Mouse (Mus musculus) heart, adult 2 months (tissue): ENCODE measurements around the gene Med27. TPM values are rescaled to one million over a fixed set of nuclear protein-coding genes. Genes with fewer than 3 reads are reported as not detected.
"Not testable (repeated sequence)": the region's sequence is repeated elsewhere in the genome, so short reads cannot be mapped to it uniquely, and the experiment has no call there.

Source experiments
- DNase-seq, 2 experiments: peaks; one replicate each; pipeline ENCODE4 v3.0.0; 2021
- H3K27ac ChIP-seq: fragments of 200-600 bp; 2 replicates; pipeline ENCODE4 v1.8.1; 2022
- H3K27me3 ChIP-seq: fragments of 200-500 bp; 2 replicates; pipeline ENCODE4 v1.6.1; 2012; ENCODE audit warnings: mild to moderate bottlenecking, low read length, inconsistent platforms, mixed read lengths; ENCODE audit not compliant: control insufficient read depth, insufficient read depth
- H3K36me3 ChIP-seq: fragments of 200-500 bp; 2 replicates; pipeline ENCODE4 v1.6.1; 2012; ENCODE audit warnings: low read length, inconsistent platforms; ENCODE audit not compliant: control insufficient read depth, insufficient read depth
- H3K4me1 ChIP-seq: fragments of 200-500 bp; 2 replicates; pipeline ENCODE4 v1.6.1; 2011; ENCODE audit warnings: low read length; ENCODE audit not compliant: control insufficient read depth, insufficient read depth
- H3K4me3 ChIP-seq: fragments of 200-600 bp; 2 replicates; pipeline ENCODE4 v1.8.1; 2022
- H3K79me2 ChIP-seq: fragments of 200-500 bp; replicated peaks from 2 replicates; pipeline ENCODE4 v1.6.1; 2012; ENCODE audit warnings: mild to moderate bottlenecking, inconsistent platforms, low read length, moderate library complexity, mixed read lengths; ENCODE audit not compliant: control insufficient read depth, insufficient read depth
- H3K9ac ChIP-seq: fragments of 200-500 bp; 2 replicates; pipeline ENCODE4 v1.6.1; 2012; ENCODE audit warnings: low read depth, mild to moderate bottlenecking, control low read depth, inconsistent platforms, low read length, mixed read lengths
- CTCF ChIP-seq: fragments of 200-600 bp; IDR thresholded peaks from 2 replicates; pipeline ENCODE4 v1.8.1; 2022; ENCODE audit warnings: antibody characterized with exemption, mild to moderate bottlenecking, moderate library complexity
- EP300 ChIP-seq: fragments of 200-500 bp; IDR thresholded peaks from 2 replicates; pipeline ENCODE4 v1.6.1; 2011; ENCODE audit warnings: low read depth, low read length, control low read depth; ENCODE audit not compliant: insufficient read depth
- POLR2A ChIP-seq: fragments of 200-500 bp; IDR thresholded peaks from 2 replicates; pipeline ENCODE4 v1.6.1; 2011; ENCODE audit warnings: mild to moderate bottlenecking, low read depth, low read length, control low read depth; ENCODE audit not compliant: insufficient read depth
- WGBS: fragments of 180-500 bp; shearing (Covaris S2); methylation state at CpG from one replicate; pipeline ENCODE4 v1.1.7; 2018; 5-methylcytosine and 5-hydroxymethylcytosine counted together
- intact Hi-C: fragments of 180-260 bp; cut with DNase I; formaldehyde crosslinking; loops from one replicate; pipeline ENCODE4 v1.15.1; 2025
- polyA plus RNA-seq: library from polyadenylated mRNA; depleted of rRNA; stranded (reverse); fragments of >200 nt; gene quantifications from 2 replicates; pipeline ENCODE4 v1.2.3, GENCODE M21; 2012
- total RNA-seq, 2 experiments: library from RNA; stranded (reverse); gene quantifications; 2 replicates each; pipeline ENCODE4 v1.2.3; 2021

Gene Med27
- total and polyA plus RNA-seq, 3 experiments: 15.3 to 24.0 (median 17.2) TPM

- Histone ChIP-seq H3K4me3 (no peak overlapping the region), H3K4me1 (no peaks in the 10 kb centered on the region), H3K27ac (no peak overlapping the region), H3K27me3 (no peaks in the 10 kb centered on the region), H3K79me2 (no peaks in the 10 kb centered on the region), H3K9ac (no peak overlapping the region), H3K36me3 (no peaks in the 10 kb centered on the region)
- TF ChIP-seq POLR2A (no peak), EP300 (no peak), CTCF (no peak)
- 38% methylated on average over 4 of the region's 4 CpGs for WGBS
- intact Hi-C loops: no loop called here
- DNase-seq: no peak
These were observed 178.7 kb downstream of the Med27 start for GRCm38 (mm10) chr2:29525273-29525805.

DNA sequence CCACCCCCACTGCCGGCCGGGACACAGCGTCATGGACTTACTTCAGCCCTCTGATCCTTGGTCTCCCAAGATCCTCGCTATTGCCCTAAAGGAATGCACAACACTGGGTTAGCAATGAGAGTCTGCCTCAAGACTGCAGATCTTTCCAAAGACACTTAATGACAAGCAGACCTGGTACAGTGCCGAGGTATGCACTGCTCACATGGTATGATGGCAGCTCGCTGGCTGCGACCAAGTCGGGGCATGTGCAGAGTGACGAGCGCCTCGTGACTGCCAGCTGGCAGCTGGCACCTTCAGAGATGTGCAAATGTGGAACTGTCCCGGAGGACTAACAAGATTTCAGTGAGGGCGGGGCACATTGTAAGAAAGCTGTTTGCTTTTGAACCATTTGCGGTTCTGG lies 179.6 kb downstream of the Med27 start:
- peak; percentile 63 to 82 for DNase-seq
- TF ChIP-seq EP300 (peak; percentile 84; the same call in 1 of the 2 replicates), POLR2A (no peak)
- H3K4me3 ChIP-seq: no peak overlapping the region
- WGBS: 57% methylated on average over 14 of the region's 14 CpGs
- H3K27me3 ChIP-seq: no peaks in the 10 kb centered on the region
- H3K9ac ChIP-seq: no peak overlapping the region
- H3K4me1 ChIP-seq: no peaks in the 10 kb centered on the region
- intact Hi-C loops: no loop called here
- no peaks in the 10 kb centered on the region for H3K36me3 ChIP-seq
- no peaks in the 10 kb centered on the region for H3K79me2 ChIP-seq
- H3K27ac ChIP-seq: 0 out of 2 replicates have a peak overlapping the region, but pooled peaks have one; percentile 26

GRCm38 (mm10) chr2:29527480-29527879 lies 180.9 kb downstream of the Med27 start:
- DNase-seq, H3K27ac ChIP-seq, intact Hi-C loops, H3K79me2 ChIP-seq, H3K4me3 ChIP-seq, H3K9ac ChIP-seq, H3K36me3 ChIP-seq, H3K4me1 ChIP-seq, H3K27me3 ChIP-seq: not testable (repeated sequence)
- 78% methylated on average over 7 of the region's 9 CpGs for WGBS

- Histone ChIP-seq H3K4me3 (no peak overlapping the region), H3K9ac (no peak overlapping the region), H3K27ac (no peak overlapping the region), H3K36me3 (no peaks in the 10 kb centered on the region), H3K27me3 (no peaks in the 10 kb centered on the region), H3K79me2 (no peaks in the 10 kb centered on the region), H3K4me1 (no peaks in the 10 kb centered on the region)
- no peak for DNase-seq
- intact Hi-C loops: no loop called here
- 81% methylated on average over 5 of the region's 5 CpGs for WGBS
- no peak for TF ChIP-seq POLR2A
These were observed 182.2 kb downstream of the Med27 start for GRCm38 (mm10) chr2:29528811-29529210.

DNA sequence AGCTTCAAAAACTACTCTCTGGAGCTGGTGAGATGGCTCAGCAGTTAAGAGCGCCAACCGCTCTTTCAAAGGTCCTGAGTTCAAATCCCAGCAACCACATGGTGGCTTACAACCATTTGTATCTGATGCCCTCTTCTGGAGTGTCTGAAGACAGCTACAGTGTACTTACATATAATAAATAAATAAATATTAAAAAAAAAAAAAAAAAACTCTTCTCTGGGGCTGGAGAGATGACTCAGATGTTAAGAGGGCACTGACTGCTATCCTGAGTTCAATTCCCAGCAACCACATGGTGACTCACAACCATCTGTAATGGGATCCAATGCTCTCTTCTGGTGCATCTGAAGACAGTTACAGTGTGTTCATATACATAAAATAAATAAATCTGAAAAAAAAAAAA lies 183.2 kb downstream of the Med27 start:
- H3K36me3 ChIP-seq, H3K9ac ChIP-seq, H3K4me3 ChIP-seq, H3K27me3 ChIP-seq, H3K4me1 ChIP-seq, intact Hi-C loops, H3K27ac ChIP-seq, DNase-seq, H3K79me2 ChIP-seq: not testable (repeated sequence)
- TF ChIP-seq CTCF: 0 out of 2 replicates have a peak, but pooled peaks have one; percentile 8
- 99% methylated on average over 2 of the region's 2 CpGs for WGBS

DNA sequence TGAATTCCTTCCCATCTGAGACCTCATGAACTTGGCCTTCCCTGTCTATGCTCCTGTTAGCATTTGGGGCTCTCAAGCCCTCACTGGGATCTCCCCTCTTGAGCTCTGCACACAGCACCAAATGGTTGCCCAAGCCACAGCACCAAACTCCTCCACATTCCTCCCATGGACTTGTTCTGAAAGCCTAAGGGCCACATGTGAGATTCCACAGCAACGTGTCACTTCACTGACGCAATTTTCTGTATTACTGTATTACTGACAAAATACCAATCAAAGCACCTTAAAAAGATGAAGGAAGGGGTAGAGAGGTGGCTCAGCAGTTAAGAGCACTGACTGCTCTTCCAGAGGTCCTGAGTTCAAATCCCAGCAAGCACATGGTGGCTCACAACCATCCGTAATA lies 185.6 kb downstream of the Med27 start:
- WGBS: 95% methylated on average over 3 of the region's 3 CpGs
- H3K36me3 ChIP-seq: no peaks in the 10 kb centered on the region
- no peaks in the 10 kb centered on the region for H3K79me2 ChIP-seq
- no peaks in the 10 kb centered on the region for H3K4me1 ChIP-seq
- H3K4me3 ChIP-seq: no peak overlapping the region
- DNase-seq: no peak
- intact Hi-C loops: no loop called here
- no peak overlapping the region for H3K27ac ChIP-seq
- H3K27me3 ChIP-seq: no peaks in the 10 kb centered on the region
- no peak for TF ChIP-seq EP300
- TF ChIP-seq POLR2A: no peak
- TF ChIP-seq CTCF: no peak
- no peak overlapping the region for H3K9ac ChIP-seq
